Mouse (Mus musculus): ENCODE measurements at regions not wholly inside any gene's neighbourhood (a gene's known extent, or its start where the extent isn't known, plus 50 kb on each side); places are given as distances from the start of the nearest gene placed in this dataset.

GRCm38 (mm10) chr10:98372561-98372960 lies 541.6 kb upstream of the Atp2b1 start:
- TF ChIP-seq ZC3H11A (IDR thresholded peaks at IDR 0.05; ENCODE audit: borderline replicate concordance, low read depth, low read length) (no peak), ZNF384 (IDR thresholded peaks at IDR 0.05; ENCODE audit: low read depth, low read length) (no peak)
